Mouse (Mus musculus) lung, postnatal 10 days (tissue): ENCODE data around the gene Vmn1r169.
"Not testable (repeated sequence)": the region's sequence is repeated elsewhere in the genome, so short reads cannot be mapped to it uniquely, and the experiment has no call there.

Experiments
- DNase-seq: peaks from one replicate; pipeline ENCODE4 v3.0.0; 2021

The Vmn1r169 gene

DNA sequence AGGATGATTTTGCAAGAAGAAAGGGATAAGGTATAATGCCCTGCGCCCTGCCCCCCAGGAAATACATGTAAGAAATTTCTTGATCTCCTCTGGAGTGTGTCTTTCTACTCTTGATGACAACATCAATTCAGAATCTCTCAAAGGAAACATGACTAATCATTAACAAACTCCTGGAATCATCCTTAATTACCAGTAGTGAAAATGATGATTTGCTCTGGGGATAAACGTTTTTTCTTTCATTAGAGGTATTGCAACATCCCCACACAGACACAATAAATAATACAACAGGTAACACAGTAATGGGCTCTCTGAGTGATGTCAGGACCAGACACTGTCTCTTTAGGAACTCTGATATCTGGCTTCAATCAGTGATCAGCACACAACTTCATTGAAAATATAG, at the start of gene Vmn1r169:
Gene Vmn1r169, plus strand, starts transcription at position 301 of the 400 bp plus-strand sequence.
- DNase-seq: not testable (repeated sequence)

DNA sequence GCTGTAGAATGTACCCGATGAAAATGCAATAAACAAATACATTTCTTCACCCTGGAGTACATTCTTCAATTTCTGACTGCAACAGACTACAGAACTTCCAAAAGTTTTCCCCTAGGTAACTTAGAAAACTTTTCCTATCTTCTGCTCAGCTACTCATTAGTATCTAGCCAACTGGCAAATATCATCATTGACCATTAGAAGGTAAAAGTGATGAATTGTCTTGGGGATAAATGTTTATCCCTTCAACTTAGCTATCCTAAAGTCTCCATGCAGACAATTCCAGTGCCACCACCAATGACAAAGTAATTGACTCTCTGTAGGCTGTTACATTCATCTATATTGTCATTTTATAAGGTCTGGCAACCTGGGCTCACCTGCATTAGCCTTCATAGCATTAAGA, 35.9 kb upstream of the Vmn1r169 start, which contains the start of gene Vmn1r168:
Gene Vmn1r168, plus strand, starts transcription at position 301 of the 400 bp plus-strand sequence.
- not testable (repeated sequence) for DNase-seq

DNA sequence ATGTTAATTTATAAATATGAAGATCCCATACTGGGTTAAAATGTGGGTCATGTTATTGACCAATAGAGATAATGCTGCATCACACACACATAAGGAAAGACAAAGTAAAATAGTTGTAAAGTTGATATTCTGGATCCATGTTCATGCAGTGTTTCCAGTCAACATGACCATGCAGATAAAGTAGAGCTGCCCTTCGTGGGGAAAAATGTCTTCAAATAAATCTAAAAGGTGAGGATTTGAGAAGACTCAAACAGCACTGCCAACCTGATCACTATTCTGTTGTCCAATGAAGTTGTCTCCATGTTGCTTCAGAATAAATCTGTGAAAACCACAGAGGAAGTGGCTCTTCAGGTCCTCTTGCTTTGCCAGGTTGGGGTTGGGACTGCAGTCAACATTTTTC, 30.5 kb downstream of the Vmn1r169 start, which contains the start of gene Vmn1r170:
Gene Vmn1r170, plus strand, starts transcription at position 301 of the 400 bp plus-strand sequence.
- DNase-seq: not testable (repeated sequence)
